Mouse (Mus musculus): ENCODE data around the gene Limch1. TPM values are rescaled to one million over a fixed set of nuclear protein-coding genes. Genes with fewer than 3 reads are reported as not detected.

Gene Limch1
- polyA plus RNA-seq, 1 experiment from 2014 or later, result 25.1 TPM

DNA sequence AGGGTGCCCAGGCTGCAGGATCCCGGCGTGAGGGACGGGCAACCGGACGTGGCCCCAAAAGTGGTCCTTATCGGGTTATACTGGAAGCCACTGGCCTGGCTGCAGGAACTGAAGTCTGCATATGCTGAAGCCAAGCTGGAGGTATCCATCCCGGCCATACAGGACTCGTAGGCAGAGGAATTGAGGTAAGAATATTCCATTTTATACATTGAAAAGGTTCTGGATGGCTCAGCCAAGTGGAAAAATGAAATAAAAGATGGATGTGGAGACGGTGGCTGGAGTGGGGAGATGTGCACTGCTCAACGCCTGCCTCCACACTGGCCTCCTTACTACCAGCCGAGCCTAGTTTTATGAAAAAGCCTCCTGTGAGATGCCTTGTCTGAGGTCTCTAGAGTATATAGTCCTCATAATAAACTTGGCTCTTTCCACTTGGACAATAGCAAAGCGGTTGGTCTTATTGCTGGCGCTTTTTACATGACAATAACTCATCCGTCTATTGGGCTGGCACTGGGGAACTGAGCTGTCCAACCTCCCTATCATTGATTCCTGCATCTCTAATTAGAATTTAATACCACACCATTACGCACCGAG is 353.2 kb downstream of the Limch1 start, which contains the start of gene Phox2b:
Gene Phox2b (minus strand): TSS at position 569 of the 591 bp plus-strand sequence.
- no peak for ATAC-seq (ENCODE audit: extremely low read depth, insufficient number of reproducible peaks, low FRiP score, low TSS enrichment)
- Histone ChIP-seq H3K9ac (no peak within 1 kb of the TSS), H3K27ac (replicated peaks) (no peak within 1 kb of the TSS), H3K4me1 (peaks cover 11% of the 10 kb centered on the region), H3K27me3 (replicated peaks) (peaks cover 98% of the 10 kb centered on the region), H3K9me3 (no peaks in the 10 kb centered on the region), H3K36me3 (no peaks in the 10 kb centered on the region), H3K4me3 (no peak within 1 kb of the TSS), H3K4me2 (no peak within 1 kb of the TSS)
- WGBS, result 2% methylated on average over 16 of the region's 16 CpGs

DNA sequence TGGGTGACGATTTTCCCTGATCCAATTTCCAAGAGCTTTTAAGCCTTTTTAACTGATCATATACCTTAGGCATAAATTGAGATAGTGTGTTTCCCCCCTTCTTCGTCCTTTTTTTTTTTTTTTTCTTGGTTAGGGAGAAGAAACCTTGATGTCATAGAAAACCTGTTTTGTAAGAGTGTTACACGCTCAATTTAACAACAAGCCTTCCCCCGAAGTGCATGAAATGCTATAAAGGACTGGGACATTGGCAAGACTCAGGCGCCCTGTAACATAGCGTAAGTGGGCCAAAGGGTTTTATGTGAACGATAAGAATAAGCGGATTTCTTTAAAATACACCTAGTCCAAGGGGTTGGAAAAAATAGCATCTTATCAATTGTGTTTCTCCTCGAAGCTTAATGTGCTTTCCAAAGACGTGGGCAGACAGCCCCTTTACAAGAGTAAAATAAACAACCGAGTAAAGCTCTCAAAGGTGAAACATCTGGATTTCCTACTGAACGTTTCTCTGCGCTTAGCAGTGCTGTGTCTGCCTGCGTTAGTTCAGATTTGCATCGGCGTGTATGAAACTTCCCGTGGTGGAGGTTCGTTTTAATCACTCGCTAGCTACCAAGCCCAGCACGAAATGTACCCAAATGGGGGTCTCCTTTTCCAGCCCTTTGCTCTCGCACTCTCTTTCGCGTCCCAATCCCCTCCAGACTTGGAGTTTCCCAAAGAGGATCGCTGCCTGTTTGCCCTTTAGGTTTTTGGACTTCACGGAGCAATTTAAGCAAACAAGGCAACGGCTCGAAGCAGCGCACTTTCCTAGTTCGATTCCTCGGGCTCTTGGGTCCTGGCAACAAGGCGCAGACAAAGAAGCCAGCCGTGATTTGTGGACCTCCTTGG is 354.0 kb downstream of the Limch1 start:
- Histone ChIP-seq H3K4me3 (no peak overlapping the region), H3K9ac (no peak overlapping the region), H3K27me3 (replicated peaks) (peaks cover 99% of the 10 kb centered on the region), H3K36me3 (no peaks in the 10 kb centered on the region), H3K27ac (replicated peaks) (no peak overlapping the region), H3K4me1 (peaks cover 11% of the 10 kb centered on the region), H3K4me2 (no peak overlapping the region), H3K9me3 (no peaks in the 10 kb centered on the region)
- 1% methylated on average over 32 of the region's 32 CpGs for WGBS
- ATAC-seq (ENCODE audit: extremely low read depth, insufficient number of reproducible peaks, low FRiP score, low TSS enrichment), result no peak

- Histone ChIP-seq H3K4me2 (no peak overlapping the region), H3K27me3 (replicated peaks) (peaks cover 97% of the 10 kb centered on the region), H3K4me3 (no peak overlapping the region), H3K4me1 (peaks cover 7% of the 10 kb centered on the region), H3K27ac (replicated peaks) (no peak overlapping the region), H3K9me3 (no peaks in the 10 kb centered on the region), H3K36me3 (no peaks in the 10 kb centered on the region), H3K9ac (no peak overlapping the region)
- no peak for ATAC-seq (ENCODE audit: extremely low read depth, insufficient number of reproducible peaks, low FRiP score, low TSS enrichment)
- 3% methylated on average over 34 of the region's 34 CpGs for WGBS
Measured at GRCm38 (mm10) chr5:67100564-67101394, 355.2 kb downstream of the Limch1 start.

DNA sequence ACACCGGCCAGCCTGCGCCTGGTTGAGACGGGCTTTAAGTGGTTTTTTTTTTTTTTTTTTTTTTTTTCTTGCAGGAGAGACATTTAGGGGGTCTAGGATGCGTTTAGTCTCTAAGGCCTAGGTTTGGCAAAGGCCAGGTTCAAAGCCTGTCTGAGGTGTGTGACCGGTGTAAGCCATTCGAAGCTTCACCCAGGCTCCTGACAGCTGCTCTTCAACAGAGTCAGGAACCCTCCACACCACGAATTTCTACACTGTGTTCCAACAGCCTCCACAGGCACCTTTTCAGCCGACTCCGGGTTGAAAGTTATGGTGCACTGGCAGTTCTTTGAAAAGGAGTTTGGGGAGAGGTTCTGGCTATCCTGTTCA is 355.8 kb downstream of the Limch1 start:
- no peaks in the 10 kb centered on the region for H3K9me3 ChIP-seq
- no peak overlapping the region for H3K4me2 ChIP-seq
- no peak overlapping the region for H3K4me3 ChIP-seq
- peaks cover 97% of the 10 kb centered on the region for H3K27me3 ChIP-seq (replicated peaks)
- H3K27ac ChIP-seq (replicated peaks), result no peak overlapping the region
- 2% methylated on average over 9 of the region's 9 CpGs for WGBS
- ATAC-seq (ENCODE audit: extremely low read depth, insufficient number of reproducible peaks, low FRiP score, low TSS enrichment), result no peak
- H3K9ac ChIP-seq, result no peak overlapping the region
- peaks cover 1% of the 10 kb centered on the region for H3K4me1 ChIP-seq
- H3K36me3 ChIP-seq, result no peaks in the 10 kb centered on the region

GRCm38 (mm10) chr5:67101793-67102600 is 356.4 kb downstream of the Limch1 start:
- ATAC-seq (ENCODE audit: extremely low read depth, insufficient number of reproducible peaks, low FRiP score, low TSS enrichment), result no peak

DNA sequence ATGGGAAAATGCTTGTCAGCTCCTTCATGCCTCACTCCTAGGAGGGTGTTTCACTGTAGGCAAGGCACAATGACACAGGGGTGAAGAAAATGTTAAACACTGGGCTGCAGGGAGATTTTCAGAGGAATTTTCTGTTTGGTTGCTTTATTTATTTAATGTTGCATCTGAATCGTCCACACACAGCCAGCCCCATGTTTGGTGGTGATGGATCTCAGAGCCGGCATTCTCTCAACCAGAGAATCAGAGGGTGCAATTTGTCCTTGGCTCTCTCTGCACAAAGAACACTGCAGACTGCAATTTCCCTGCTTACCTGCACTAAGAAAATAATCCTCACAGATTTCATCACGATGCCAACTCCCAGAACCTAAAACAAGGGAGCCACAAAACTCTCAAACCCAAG is 357.4 kb downstream of the Limch1 start:
- 16% methylated on average over 3 of the region's 3 CpGs for WGBS
- no peak for ATAC-seq (ENCODE audit: extremely low read depth, insufficient number of reproducible peaks, low FRiP score, low TSS enrichment)
- no peak overlapping the region for H3K27ac ChIP-seq (replicated peaks)

More at GRCm38 (mm10) chr5:67101793-67102600, 356.4 kb downstream of the Limch1 start:
- Histone ChIP-seq H3K4me1 (no peaks in the 10 kb centered on the region), H3K27ac (replicated peaks) (no peak overlapping the region), H3K27me3 (replicated peaks) (peaks cover 98% of the 10 kb centered on the region), H3K4me3 (no peak overlapping the region), H3K9me3 (no peaks in the 10 kb centered on the region), H3K36me3 (no peaks in the 10 kb centered on the region), H3K9ac (no peak overlapping the region), H3K4me2 (no peak overlapping the region)
- 3% methylated on average over 28 of the region's 28 CpGs for WGBS

DNA sequence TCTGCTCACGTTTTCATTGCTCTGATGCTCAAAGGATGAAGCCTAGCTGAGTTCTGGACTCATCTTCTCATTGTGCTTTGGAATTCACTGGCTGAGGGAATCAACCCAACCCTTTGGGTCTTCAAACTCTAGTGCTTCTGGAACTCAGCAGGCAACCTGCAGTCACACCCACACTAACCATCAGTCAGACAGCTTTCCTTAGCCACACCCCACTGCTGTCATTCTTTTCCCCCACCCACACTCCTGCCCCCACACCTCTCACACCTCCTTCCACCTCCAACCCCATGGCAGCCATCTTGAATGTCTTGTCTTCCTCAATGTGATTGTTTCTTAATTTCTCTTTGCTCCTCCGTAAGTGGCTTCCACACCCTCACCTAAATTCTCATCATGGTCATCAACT is 360.6 kb downstream of the Limch1 start:
- Histone ChIP-seq H3K36me3 (no peaks in the 10 kb centered on the region), H3K4me3 (no peak overlapping the region), H3K4me2 (no peak overlapping the region), H3K27ac (replicated peaks) (no peak overlapping the region), H3K9me3 (no peaks in the 10 kb centered on the region), H3K27me3 (replicated peaks) (peaks cover 87% of the 10 kb centered on the region), H3K9ac (no peak overlapping the region), H3K4me1 (no peaks in the 10 kb centered on the region)
- no peak for ATAC-seq (ENCODE audit: extremely low read depth, insufficient number of reproducible peaks, low FRiP score, low TSS enrichment)
- 71% methylated on average over 2 of the region's 2 CpGs for WGBS

More for the DNA sequence above, 357.4 kb downstream of the Limch1 start:
- Histone ChIP-seq H3K4me3 (no peak overlapping the region), H3K36me3 (no peaks in the 10 kb centered on the region), H3K9ac (no peak overlapping the region), H3K27me3 (replicated peaks) (peaks cover 94% of the 10 kb centered on the region), H3K9me3 (no peaks in the 10 kb centered on the region), H3K4me1 (no peaks in the 10 kb centered on the region), H3K4me2 (no peak overlapping the region)

Small RNA genes lying within 50 kb of the gene (microRNA-seq; reads per million reads assigned to microRNA genes)
- not detected for gene Gm23841

Other genes starting within 250 kb of the Limch1 start
- gene Apbb2, start 127.0 kb upstream of the Limch1 start, polyA plus RNA-seq (2015; fragmentation: Nextera tagmentation; extraction: Ambion mirVana), result 26.1 and 29.3 TPM in 2 replicates
- 124 and 135 TPM in 2 replicates for gene Uchl1, start 69.7 kb upstream of the Limch1 start, polyA plus RNA-seq (2015; fragmentation: Nextera tagmentation; extraction: Ambion mirVana)

Data from heart, embryonic 13.5 days (tissue).